Mouse (Mus musculus) adrenal gland, postnatal 36 days (tissue): ENCODE measurements around the gene Pax4. TPM values are rescaled to one million over a fixed set of nuclear protein-coding genes. Genes with fewer than 3 reads are reported as not detected.

Experiments used
- DNase-seq, 2 experiments: peaks; one replicate each; pipeline ENCODE4 v3.0.0; 2021; ENCODE audit warnings: mixed read lengths in 1 of 2
- total RNA-seq, 2 experiments: library from RNA; stranded (reverse); gene quantifications; 2 replicates each; pipeline ENCODE4 v1.2.3; 2021

The Pax4 gene
- total RNA-seq, 2 experiments from 2014 or later: not detected

DNA sequence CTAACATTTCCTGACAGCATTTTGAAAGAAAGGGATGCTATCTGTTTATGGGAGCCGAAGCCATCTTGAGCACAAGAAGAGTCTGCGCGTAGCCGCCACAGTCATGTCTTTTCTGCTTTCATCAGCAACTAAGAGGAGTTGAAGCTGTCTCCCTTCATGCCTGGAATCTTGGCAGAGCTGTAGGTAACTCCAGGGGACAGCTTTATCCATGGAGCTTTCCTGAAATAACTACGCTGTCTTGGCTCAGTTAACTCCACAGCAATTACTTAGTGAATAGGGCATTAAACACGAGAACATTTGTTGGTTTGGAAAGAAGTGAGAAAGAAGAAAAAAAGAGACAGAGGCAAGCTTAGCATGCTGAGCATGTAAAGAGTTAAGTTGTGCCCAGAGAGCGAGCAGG is 1.2 kb downstream of the Pax4 start:
- no peak for DNase-seq

DNA sequence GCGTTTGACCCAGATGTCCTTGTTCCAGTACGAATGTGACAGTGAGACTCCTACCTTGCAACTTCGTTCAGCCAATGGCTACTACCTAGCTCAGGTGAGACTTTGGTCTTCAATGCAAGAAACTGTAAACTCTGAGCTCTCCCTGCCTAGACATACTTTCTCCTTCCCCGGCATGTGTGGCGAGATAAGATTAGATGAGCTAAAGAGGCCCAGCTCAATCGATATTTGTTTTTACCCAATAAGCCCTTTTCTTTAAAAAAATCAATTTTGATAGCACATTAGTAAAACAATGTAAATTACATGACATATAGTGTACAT is 17.7 kb downstream of the Pax4 start:
- no peak for DNase-seq

DNA sequence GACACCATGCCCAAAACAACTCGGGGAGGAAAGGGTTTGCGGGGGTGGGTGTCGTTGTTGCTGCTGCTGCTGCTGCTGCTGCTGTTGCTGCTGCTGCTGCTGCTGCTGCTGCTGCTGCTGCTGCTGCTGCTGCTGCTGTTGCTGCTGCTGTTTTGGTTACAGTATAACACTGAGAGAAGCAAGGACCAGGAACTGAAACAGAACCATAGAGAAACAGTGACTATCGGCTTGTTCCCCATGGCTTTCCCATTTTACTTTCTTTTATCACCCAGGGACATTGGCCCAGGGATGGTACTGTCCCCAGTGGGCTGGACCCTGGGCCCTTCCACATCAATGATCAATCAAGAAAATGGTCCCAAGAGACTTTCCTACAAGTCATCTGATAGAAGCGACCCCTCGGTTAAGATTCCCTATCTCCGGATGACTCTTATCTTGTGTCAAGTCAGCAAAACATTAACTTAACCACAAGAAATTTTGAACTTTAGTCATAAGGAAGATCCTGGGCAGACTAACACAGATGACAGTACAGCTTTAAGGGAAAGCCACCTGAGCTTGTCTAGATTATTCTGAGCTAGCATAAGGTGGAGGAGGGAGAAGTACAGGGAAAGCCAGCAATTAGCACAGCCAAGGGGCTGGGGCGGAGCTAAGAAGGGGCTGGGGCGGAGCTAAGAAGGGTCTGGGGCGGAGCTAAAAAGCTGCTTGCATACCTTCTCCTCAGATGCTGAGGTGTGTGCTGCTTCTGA is 18.2 kb downstream of the Pax4 start:
- no peak for DNase-seq

DNA sequence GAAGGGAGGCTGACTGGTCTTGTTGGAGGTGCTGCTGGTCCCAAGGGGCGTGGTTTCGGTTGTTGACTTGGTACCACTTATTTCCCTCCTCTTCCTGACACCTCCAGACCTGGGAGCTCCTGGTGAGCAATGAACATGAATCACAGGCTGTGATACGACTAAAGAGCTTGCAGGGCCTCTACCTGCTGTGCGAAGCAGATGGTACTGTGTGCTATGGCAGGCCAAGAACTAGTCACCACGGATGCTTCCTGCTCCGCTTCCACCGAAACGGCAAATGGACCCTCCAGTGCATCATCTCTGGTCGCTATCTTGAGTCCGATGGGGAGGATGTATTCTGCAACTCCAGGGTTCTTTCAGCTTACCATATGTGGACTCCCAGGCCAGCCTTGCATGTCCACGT is 19.3 kb downstream of the Pax4 start:
- DNase-seq: no peak

DNA sequence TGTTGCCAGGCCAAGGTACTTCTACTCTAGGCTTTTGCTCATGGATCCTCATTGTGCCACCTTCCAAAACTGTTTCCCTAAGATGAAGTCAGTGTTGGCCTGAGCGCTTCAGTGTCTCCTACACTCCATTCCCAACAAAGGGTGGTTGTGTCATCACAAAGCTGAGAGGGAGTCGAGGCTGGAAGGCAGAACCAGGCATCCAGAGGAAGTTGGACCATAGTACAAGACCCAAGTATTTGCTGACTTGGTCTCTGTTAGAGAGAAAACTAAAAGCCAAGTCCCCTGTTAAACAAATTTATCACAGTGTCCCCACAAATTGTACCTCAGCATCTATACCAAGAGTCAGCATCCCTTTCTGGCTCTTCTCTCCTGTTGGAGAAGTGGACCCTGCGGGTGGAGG is 20.9 kb downstream of the Pax4 start, which contains the start of gene Gcc1:
TSS of gene Gcc1 (minus strand) at position 101 of the 400 bp plus-strand sequence.
- DNase-seq: no peak

DNA sequence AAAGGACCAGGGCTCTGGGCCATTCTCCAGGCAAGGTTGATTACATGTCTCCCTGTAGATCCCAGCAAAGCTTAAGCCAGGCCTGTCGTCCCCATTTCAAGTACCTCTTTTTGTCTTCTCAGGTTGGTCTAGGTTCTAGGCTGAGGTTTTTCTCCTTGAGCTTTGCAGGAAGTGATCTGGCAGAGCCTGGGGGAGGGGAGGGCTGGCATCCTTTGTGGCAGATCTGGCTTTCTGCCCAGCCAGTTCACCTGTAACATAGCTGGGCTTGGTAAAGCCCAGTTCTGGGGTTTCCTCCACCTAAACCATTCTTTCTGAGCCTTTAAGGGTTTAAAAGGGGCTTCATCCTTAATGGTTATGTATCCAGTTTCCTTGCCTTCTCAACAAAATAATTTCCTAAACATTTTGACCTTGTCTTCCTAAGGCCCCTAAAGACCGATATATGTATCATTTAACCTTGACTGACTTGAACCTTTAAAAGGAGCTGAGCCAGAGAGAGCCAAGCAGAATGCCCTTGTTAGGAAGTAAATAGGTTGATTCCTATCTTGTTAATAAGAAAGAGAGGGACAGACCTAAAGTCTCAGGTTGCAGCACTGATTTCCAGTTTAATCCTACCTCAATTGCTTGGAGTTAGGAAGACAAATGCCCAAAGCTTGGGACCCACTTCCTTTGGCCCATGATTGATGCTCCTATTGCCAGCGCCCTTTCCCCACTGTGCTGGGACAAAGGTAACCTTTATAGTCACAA is 21.9 kb downstream of the Pax4 start, which contains the start of gene Fscn3:
TSS of gene Fscn3 (plus strand) at position 694 of the 744 bp plus-strand sequence.
- peak in 1 of 2 experiments; percentile 20 for DNase-seq

DNA sequence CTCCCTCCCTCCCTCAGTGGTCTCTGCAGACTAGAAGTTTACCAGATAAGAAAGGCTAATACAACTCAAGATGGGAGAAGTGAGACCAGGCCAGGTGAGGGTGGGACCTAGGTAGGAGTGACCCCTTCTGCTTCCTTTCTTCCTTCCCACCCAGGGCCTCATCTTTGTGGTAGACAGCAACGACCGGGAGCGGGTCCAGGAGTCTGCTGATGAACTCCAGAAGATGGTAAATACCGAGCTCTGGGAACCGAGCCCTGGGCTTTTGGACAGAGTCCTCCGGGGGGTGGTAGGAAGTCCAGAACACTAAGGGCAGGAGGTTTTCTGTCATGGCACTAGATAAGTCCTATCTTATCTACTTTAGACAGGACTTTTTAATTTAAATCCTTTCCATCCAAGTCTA is 24.1 kb downstream of the Pax4 start:
- DNase-seq: no peak

DNA sequence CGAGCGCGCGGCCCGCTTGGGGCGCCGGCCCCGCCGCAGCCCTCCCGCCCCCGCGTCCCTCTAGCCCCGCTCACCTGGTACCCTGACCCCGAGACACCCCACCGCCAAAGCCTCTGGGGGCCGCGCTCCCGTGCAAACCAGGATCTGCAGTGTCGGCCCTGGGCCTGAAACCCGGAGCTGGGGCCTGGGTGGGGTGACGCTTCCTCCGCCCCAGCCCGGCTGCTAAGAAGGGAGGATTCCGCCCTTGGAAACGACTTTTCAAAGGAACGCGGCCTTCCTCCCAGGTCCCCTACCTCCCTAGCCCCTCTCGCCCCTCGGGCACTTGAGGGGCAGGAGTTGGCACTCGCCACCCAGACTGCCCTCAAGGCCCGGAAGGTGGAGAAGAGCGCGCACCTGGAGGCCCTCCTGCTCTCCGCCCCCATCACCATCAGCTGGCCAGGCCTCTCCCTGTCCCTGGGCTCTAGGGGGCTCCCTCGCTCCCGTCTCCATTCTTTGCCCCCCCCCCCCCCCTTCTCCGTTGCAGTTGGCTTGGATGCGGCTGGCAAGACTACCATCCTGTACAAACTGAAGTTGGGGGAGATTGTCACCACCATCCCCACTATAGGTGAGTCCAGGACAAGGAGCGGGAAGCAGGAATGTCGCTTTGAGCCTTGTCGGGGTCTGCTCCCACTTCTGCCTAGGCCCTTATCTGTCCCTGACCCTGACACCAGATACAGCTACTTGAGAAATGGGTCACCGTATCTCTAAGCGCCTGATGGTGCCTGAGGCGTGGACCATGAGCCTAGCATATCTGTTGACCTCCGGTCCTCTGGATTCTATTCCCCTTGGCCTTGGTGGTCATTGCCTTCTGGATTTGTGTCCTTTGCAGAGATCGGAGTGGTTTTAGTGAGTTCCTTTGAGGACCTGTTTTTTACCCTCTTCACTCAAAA is 25.1 kb downstream of the Pax4 start:
- peak; percentile 64 to 73 for DNase-seq

DNA sequence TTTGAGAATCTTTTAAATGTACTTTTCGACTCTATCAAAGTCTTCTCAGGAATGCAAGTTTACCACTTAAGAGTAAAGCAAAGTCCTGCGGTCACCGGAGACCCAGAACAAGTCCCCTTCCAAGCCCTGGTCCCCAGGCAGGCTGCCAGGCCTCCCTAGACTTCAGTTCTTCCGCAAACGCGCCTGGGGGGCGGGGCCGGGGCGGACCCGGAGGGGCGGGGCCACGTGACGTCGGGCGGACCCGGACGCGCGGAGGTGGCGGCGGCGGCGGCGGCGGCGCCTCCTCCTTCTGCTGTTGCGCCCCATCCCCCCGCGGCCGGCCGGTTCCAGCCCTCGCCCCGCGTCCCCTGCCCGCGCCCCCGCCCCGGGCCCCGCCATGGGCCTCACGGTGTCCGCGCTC is 25.8 kb downstream of the Pax4 start, which contains the start of gene Arf5:
TSS of gene Arf5 (plus strand) at position 248 of the 400 bp plus-strand sequence.
- peak; percentile 97 to 99 for DNase-seq

DNA sequence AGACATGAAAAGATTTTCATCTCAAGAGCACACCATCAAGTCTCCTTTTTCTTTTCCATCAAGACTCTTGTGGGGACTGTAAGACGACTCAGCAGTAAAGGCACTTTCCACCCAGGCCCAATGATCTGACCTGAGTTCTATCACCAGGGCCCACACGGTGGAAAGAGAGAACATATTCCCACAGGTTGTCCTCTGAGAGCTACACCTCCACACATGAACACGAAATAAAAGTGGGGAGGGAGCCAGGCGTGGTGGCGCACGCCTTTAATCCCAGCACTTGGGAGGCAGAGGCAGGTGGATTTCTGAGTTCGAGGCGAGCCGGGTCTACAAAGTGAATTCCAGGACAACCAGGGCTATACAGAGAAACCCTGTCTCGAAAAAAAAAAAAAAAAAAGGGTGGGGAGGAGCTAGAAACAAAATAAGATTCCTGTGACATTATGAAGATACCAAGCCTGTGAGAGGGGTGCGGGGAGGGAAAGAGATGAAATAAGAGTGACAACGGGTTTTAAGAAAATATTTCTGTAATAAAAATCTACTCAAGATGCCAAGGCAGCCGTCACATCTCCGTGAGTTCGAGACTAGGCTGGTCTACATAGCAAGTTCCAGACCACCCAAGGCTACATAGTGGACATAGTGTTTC is 26.4 kb downstream of the Pax4 start:
- DNase-seq: no peak

DNA sequence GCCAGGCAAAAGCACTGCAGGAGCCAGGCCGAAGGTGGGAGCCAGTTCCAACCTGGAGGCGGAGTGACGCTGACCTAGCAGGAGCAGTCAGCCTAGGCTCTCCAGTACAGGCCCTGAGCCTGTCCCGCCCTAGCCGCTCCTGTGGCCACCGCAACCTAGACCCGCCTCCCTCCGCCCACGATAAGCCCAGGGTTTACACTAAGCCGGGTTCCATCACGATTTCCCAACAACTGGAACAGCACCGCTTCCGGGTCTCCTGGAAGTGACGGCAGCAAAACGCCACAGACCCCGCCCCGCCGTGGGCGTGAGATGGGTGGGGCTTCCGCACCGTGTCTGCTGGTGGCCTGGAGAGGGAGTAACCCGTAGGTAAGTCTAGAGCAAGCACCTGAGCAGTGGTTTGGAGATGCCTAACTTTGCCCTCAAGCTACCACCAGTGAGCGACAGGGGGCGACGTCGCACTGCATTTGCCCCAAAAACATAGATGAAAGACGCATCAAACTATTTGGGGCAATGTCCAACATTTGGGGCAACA is 27.6 kb downstream of the Pax4 start:
- DNase-seq: peak; percentile 98

DNA sequence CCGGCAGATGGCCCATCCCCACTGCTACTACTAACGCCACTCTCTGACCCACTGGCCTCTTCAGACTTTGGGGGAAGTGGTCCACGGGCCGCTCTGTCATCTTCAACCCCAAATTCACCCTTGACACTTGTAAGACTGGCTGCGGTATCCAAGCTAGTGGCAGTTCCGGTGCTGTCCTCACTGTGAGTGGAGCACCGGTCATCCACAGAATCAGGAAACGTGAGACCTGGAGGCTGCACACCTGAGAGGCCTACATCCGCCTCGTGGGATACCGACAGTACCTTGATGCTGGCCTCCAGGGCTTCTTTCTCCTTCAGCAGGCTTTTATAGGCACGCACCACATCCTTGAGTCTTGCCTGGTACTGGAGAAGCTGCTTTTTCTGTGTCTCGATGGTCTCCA is 28.3 kb downstream of the Pax4 start:
- DNase-seq: no peak

DNA sequence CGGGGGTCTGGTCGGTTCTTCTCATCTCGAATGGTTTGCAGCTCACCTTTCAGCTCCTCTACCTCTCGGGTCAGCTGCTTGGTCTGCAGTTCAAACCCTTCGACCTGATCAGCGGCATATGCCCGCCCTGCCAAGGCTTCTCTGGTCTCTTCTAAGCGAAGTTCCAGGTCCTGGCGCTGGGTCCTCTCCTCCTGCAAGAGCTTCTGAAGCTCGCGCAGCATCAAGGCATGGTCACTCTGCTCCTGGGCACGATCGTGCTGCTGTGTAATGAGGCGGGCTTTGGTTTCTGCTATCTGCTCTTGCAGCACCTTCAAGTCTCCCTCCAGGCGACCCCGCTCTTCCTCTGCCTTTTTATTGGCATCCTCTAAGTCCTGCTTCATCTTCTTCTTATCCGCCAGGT is 28.8 kb downstream of the Pax4 start:
- DNase-seq: no peak

DNA sequence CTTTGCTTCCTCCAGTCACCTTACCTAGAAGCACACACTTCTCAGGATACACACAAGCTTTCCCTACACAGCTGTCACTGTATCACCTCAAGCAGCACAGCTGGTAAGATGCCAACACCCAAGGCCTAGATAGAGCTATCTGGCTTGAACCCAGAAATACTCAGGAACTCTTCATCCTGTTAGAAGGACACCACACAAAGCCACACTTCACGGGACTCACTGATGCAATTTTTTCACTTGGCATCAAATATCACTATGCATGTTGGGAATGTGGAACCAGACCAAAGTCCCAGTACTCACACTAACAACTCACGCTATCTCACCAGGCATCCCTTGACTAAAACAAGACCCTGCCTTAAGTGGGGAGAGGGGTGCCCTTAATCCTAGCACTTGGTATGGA is 29.5 kb downstream of the Pax4 start:
- DNase-seq: peak in 1 of 2 experiments; percentile 18

DNA sequence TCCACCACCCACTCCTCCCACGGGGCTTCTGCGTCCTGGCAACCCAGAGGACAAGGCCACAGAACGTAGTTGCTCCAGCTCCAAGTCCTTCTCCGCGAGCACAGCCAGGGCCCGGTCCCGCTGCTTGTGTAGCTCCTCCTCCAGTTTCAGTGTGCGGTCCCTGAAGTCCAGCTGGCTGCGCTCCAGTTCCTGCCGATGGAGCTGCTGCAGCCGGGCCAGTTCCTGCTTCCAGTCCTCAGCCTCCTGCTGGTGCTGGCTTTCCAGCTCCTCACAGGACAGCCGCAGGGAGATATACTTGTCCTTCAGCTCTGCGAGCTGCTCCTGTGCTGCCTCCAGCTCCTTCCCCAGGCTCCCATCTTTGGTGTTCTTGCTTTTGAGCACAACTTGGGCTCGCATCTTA is 30.7 kb downstream of the Pax4 start:
- peak; percentile 87 to 93 for DNase-seq

DNA sequence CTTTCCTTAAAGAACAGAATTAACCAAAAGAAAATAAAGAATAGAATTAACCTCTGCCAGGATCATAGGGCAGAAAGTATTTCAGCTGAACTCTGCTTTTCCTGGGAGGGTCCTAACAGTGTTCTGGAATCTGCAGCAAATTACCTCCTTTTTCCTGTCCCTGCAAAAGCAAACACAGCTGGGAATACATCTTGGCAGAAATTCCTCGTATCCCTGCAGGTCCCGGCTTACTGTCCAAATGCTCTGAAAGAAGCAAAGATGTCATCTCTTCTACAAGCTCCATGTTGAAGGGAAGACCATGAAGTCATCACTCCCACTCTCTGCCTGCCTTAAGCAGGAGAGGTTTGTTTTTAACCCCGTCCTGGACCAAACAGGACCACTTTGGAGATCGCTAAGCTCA is 32.2 kb downstream of the Pax4 start:
- no peak for DNase-seq

DNA sequence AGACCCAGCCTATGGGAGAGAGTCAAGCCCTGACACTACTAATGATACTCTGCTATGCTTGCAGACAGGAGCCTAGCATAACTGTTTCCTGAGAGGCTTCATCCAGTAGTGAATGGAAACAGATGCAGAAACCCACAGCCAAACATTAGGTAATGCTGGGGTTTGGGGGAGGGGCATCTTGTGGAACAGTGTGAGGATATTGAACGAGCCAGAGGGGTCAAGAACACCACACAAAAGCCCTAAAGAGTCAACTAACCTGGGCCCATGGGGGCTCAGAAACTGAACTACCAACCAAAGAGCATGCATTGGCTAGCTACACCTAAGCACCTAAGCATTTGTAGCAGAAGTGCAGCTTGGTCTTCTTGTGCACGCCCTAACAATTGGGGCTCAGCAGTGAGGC is 37.9 kb downstream of the Pax4 start:
- no peak for DNase-seq

DNA sequence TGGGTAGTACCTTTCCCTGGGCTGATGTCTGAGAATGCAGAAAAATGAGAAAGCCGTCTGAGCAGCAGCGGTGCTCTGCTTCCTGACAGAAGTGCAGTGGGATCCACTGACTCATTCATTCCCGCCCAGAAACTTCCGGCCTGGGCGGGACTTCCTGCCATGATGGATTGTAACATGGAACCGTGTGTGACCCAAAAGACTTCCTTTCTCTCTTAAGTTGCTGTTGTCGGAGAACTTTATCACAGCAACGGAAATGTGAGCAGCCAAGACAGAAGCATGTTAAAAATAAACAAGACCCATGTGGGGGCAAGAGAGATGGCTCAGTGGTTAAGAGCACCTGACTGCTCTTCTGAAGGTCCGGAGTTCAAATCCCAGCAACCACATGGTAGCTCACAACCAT is 39.1 kb downstream of the Pax4 start:
- peak; percentile 33 to 57 for DNase-seq

DNA sequence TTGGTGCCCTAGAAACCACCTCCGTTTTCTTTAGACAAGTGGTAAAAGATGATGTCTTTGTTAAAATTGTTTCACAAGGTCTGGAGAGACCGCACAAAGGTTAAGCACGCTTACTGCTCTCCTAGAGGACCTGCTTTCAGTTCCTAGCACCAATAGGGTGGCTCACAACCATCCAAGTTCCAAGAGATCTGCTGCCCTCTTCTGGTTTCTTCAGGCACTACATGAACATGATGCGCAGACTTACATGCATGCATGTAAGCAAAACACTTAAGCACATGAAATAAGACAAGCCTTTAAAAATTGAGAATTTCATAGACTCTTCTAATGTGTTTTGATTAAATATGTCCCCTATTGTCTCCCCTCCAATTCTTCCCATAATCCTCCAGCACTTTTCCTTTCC is 49.4 kb downstream of the Pax4 start:
- no peak for DNase-seq

DNA sequence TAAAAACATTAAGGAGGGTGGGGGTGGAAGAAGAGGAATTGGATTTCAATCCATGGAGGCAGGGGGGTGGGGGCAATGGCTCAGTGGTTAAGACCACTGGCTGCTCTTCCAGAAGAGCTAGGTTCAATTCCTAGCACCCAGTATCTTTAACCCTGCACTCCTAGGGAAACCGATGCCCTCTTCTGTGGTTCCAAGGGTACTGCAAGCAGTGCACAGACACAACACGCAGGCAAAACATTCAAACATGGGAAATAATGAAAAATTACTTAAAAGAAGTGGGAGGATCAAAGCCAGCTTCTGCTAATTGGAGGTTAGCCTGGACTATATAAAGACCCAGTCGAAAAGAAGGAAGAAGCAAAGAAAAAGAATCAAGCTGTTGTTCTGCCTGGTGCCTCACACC is 50.4 kb downstream of the Pax4 start:
- no peak for DNase-seq

DNA sequence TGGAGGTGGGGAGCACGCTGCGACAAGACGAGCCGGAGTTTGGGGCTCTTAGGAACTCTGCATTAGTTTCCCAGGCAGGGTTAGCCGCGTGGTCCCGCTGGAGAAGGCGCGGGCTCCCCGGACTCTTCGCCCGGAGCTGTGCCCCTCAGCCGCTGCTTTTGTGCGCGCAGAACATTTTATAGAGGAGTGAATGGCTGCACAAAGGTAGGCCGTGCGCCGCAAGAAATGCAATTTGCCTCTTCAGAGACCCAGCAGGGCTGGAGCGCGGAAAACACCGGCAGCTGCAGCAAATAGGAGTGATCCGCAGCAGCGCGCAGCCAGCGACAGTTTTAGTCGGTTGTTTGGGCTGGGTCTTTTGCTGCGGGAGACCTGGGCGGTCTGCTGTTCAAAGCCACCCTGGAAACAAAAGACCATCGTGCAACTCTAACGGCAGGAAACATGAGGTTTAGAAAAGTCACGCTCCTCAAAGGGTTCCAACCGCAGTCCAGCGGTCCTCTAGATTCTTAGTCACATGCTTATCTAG is 51.4 kb downstream of the Pax4 start, which contains the start of gene Zfp800:
TSS of gene Zfp800 (minus strand) at position 325 of the 523 bp plus-strand sequence.
- DNase-seq: peak; percentile 9 to 17
